Mouse (Mus musculus) retina, postnatal 1 day (tissue): ENCODE results near the gene Gm10037.
"Not testable (repeated sequence)": the region's sequence is repeated elsewhere in the genome, so short reads cannot be mapped to it uniquely, and the experiment has no call there.

Experiments used
- DNase-seq: peaks from one replicate; pipeline ENCODE4 v3.0.0-alpha.2; 2012

Gene Gm10037

DNA sequence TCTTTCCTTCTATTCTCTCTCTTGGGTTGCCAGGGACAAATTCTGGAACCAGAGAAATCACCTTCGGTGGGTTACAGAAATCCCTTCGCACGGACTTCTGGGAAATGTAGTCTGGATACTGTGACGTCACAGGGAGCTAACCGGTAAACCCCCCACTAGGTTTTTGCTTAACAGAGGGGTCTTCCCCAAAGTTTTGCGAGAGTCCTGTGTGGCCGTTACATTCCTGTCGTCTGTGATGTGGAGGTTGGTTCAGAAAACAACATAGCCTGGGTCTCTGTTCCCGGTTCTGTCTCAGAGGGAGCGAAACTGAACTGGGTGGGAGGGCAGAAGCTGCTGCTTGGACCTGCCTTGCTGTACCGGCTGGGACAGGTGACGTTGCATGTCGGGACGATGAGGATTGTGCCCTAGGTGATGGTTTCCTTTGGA is at the start of gene Gm10037:
Gm10037 (plus strand) TSS at position 196 of the 426 bp plus-strand sequence.
- DNase-seq = peak; percentile 81

DNA sequence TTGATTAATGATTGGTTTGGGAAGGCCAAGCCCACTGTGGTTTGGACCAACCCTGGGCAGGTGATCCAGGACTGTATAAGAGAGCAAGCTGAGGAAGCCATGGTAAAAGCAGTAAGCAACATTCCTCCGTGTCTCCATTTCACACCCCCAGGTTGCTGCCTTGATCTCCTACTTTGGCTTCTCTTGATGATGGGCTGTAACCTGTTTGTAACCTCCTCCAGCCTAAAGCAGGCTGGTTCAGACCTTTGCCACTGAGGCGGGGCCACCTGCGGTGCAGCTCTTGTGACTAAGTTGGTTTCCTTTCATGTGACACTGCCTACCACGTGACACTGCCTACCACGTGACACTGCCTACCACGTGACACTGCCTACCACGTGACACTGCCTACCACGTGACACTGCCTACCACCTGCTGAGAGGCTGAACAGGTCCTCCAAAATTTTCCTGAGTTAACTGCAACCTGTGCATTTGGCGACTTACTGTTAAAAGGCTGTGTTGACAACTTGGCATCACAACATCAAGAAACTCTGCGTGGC is 38.9 kb upstream of the Gm10037 start:
- no peak for DNase-seq

DNA sequence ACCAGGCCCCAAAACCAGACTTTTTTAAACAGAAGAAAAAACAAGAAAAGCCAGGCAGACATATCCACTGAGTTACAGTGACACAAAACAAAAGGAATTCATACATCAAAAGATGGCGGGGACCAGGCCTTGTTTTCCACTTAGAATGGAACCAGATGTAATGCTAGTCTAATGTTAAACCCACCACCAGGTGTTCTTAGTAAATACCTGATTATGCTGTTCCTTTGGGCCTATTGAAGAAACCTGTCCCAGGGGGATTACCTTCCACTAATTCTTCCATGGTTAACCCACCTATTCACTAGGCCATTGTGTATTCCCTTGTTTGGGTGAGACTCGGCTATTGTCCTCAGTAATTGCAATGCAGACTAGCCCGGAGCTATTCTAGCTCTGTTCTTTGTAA is 32.3 kb upstream of the Gm10037 start:
- DNase-seq = no peak

GRCm38 (mm10) chr13:67799151-67799550 is 31.8 kb upstream of the Gm10037 start:
- not testable (repeated sequence) for DNase-seq

DNA sequence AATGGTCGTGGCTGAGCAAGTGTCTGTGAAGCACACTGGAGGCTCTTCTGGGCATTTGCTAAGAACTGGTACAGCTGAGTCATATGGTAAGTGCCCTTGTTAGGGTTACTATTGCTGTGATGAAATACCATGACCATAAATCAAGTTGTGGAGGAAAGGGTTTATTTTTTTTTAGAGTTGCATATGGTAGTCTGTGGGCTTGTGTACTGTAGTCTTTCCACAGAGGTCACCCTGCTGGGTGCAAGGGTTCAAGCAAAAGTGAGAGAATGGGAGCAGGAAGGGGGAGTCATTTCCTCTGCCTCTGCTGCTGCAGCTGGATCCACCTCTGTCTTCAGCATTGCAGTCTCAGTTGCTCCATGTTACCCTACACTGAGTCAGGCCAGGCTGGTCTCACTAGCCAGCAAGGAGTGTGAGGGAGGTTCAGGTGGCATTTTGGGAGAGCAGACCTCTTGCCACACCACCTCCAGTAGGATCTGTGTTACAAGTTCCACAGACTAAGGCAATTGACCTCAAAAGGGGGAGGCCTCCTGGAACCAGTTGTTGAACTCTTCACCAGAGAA is 19.2 kb upstream of the Gm10037 start:
- DNase-seq = no peak

DNA sequence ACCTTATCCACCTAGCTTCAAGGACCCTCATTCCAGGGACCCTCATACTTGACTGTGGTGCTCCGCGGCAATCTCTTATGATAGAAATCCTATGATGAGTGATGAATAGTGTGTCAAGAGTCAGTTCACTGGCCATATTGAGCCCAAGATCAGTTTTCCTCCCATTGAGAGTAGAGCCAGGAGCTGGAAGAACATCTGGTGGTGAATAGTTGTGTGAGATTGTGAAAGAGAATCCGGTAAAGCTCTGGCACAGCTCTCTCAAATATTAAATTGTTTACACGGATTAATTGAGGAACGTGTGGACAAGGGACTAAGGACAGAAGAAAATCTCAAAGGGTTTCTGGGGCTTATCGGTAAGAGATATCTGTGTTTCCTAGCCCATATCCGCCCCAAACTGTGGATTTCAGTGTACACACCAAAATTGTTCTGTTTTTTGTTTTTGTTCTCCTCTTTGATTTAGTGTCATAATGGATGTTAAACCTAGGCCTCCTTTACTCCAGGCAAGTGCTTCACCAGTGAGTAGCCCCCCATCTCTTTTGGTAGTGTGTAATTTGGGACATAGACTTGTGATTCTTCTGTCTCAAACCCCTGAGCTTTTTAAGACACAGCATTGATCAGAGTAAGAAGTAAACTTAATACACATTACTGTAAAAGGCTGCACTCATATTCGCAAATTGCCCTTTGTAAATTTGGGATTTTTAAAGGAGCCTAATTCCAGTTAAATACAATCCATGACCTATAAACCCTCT is 17.8 kb upstream of the Gm10037 start:
- DNase-seq = no peak

DNA sequence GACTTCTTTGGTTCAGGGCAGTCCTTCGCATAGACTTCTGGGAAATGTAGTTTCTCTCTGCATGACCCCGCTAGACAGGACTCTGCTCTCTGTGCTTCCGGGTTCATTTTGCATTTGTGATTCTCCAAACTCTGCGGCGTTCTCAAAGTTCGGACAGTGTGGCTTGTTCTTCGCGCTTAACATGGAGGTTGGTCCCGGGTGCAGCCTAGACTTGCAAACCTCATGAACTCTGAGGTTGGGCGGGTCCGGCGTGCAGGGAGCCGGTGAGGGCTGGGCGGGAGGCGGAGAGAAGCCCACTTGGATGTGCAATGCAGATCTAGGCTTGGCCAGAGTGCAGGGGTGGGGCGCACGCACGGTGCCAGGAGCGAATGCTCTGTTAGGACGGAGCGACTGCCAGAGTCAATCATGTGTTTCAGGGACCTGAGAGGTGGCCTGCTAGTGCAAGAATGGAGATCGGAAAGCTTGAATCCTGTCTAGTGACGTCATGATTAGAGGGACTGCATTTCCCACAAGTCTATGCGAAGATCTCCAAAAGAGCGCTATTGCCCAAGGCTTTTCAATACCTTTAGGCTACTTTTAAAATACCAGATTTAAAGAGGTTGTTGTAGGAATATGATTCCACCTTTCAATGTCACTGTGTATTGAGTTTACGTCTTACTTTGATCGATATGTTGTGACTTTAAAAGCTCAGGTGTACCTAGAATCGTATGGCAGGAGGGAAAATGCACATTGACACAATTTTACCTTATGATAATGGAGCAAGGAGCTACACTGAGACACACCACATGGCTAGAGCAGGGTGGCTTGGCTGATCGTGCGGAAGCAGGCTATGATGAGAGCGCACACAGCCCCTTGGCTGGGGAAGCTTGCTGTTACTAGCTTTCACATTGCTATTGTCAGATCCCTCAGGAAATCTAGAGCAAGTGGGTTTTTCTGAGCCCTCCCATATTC is 16.9 kb upstream of the Gm10037 start, which contains the start of gene Zfp273:
Zfp273 (plus strand) TSS at position 31 of the 951 bp plus-strand sequence.
- peak; percentile 92 for DNase-seq

- DNase-seq = no peak
Measured at GRCm38 (mm10) chr13:67818636-67819035, 12.3 kb upstream of the Gm10037 start.

DNA sequence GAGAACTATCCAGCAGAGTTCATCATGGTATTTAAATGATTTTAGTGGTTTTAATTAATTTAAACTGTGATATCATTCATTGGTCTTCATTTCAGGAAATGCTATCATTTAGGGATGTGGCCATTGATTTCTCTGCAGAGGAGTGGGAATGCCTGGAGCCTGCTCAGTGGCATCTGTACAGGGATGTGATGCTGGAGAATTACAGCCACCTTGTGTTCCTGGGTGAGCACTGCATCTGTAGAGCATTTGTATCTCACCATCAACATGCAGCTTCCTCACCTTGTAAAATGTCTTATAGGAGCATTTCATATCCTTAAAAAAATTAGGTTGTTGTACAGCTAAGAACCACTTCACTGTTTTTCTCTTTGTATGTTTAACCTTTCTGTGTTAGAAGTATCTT is 2.2 kb downstream of the Gm10037 start:
- not testable (repeated sequence) for DNase-seq

- no peak for DNase-seq
Measured at GRCm38 (mm10) chr13:67843775-67844118, 12.8 kb downstream of the Gm10037 start.

- peak; percentile 84 for DNase-seq
Measured at GRCm38 (mm10) chr13:67844119-67844852, 13.4 kb downstream of the Gm10037 start.

DNA sequence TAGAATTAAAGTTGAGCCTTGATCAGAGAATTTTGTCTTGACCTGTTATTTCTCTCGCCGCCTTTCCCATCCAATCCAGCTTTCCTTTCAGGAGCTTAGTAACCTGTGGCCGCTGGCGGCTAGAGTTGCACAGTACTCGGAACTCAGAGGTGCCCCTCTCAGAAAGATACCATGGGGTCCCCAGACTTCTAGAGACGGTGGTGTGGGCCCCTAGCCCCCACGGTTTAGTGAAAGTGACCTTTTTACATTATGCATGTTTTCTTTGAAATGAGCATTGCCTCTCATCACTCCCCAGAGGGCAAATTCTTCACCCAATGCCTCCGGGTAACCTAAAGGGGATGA is 13.9 kb downstream of the Gm10037 start:
- DNase-seq = no peak

GRCm38 (mm10) chr13:67850361-67850760 is 19.5 kb downstream of the Gm10037 start:
- no peak for DNase-seq

DNA sequence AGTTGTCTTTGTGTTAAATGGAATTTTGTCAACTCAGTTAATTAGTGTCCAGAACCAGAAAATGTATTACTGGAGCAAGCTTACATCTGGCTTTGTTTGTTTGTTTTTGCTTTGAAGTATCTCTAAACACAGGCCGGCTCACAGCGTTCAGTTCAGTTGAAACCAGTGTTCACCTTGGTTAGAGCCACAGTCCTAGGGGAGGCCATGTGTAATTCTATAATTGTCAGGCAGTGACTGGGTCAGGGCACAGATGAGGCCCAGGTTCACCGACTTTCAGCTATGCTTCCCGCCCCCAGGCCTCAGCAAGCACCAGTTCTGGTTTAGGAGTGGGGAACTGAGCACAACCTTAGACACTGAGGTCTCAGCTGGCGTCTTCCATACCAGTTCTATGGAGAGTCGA is 22.2 kb downstream of the Gm10037 start:
- DNase-seq = no peak

- no peak for DNase-seq
Measured at GRCm38 (mm10) chr13:67853983-67854382, 23.1 kb downstream of the Gm10037 start.

GRCm38 (mm10) chr13:67857317-67857716 is 26.4 kb downstream of the Gm10037 start:
- no peak for DNase-seq

DNA sequence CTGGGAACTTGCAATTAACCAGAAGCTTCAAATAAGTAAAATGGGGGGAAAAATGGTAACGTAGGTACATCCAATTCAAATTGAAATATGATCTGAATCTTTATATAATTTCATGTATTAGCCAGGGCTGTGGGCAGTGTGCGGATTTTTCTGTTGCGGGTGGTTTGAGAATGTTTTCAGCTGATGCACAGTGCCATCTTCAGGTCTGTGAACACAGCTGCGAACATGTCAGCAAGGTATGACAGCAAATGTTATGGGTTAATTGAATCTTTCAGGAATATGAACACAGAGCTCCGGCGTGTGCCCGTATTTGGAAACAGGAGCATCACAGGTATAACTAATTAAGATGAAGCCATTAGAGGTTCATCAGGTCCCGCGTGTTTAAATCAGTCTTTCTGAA is 31.6 kb downstream of the Gm10037 start:
- DNase-seq = peak; percentile 4

GRCm38 (mm10) chr13:67863026-67863425 is 32.1 kb downstream of the Gm10037 start, which contains the start of gene BC048507:
BC048507 (plus strand) TSS chr13:67863326.
- no peak for DNase-seq

GRCm38 (mm10) chr13:67864764-67865350 is 34.0 kb downstream of the Gm10037 start:
- peak; percentile 98 for DNase-seq

GRCm38 (mm10) chr13:67867899-67868298 is 37.0 kb downstream of the Gm10037 start:
- peak; percentile 32 for DNase-seq

DNA sequence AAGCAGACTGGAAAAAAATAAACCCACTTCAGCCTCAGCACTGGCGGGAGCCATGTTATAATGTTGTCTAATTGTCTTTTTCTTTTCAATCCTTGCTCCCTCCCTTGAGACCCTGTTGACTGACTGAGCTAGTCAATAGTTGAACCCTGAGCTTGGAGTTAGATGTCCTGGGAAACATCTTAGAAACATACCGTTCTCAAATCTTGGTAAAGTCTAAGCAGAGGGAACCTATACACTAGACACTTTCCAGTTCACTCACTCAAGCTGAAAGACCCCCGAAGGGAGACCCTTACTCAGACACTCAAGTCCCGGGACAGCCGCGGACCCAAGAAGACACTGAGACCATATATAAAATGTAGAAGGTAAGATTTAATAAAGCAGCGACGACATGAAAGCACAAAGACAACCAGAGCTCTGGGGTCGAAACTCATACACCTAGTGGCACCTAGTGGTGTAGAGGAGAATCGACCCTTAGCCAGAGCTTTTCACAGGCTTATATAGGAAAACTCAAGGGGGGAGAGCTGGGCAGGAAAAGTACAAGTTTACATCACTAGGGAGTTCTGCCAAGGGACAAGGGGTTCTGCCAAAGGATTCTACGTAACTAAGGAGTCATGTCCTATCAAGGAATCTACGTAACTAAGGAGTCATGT is 45.3 kb downstream of the Gm10037 start:
- DNase-seq = peak; percentile 34
